In the genomic region with DNA sequence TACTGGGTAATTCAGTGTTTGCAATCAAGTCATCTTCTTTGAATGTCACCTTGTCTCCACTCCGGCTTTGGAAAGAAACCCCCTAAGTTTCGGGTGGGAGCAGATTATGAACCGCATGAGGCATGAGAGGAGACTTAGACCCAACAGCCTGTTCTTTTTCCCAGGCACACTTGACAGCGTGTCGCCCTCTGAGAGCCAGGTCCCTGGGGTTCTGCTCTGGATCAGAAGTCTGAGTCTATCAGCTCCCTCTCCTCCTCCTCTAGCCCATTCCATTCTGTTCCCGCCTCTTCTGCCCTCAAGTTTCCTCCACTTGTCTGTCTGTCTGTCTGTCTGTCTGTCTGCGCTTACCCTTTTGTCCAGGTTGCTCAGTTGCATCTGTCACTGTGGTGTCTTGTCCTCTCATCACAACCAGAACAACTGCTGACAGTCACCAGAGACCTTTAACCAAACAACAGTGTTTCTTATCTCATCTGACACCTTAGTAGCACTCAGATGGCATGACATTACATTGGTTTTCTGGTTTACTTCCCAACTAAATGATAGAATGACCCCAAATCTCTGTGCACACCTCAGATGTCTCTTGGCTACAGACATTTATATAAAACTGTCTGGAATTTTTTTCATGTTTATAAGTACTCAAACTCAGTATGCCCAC, we compare ENCODE assay signal across 19 mouse cellular contexts. TPM values are rescaled to one million over a fixed set of nuclear protein-coding genes. Genes with fewer than 3 reads are reported as not detected.
DNase-seq lines count a peak whose midpoint lies in the region; ATAC-seq and TF ChIP-seq lines count a peak whose summit lies in the region.
"Had no signal": no experiment of that assay in that cellular context is flagged by ENCODE, and none has a peak within 500 bp of the region (broad histone marks: within the 10 kb centered on the region; RNA-seq: fewer than 3 reads in every experiment).

No protein-coding gene starts in this region.

- H3K4me3 ChIP-seq in heart, embryonic 11.5 days (ENCODE audit: low read depth, low read length): no peak overlapping the region
- H3K4me3 ChIP-seq in left cerebral cortex, adult 2 months: no peak overlapping the region
- no peak overlapping the region for H3K4me3 ChIP-seq in liver, embryonic 14.5 days (ENCODE audit: insufficient read depth in 1 of 2, low read depth in 2 of 2, low read length in 2 of 2)
- H3K4me3 ChIP-seq: erythroblast, embryonic 14.5 days; neural tube, embryonic 13.5 days had no signal

- no peak for TF ChIP-seq EP300 in liver, embryonic 14.5 days (IDR thresholded peaks at IDR 0.05; ENCODE audit: low read depth)

- H3K4me1 ChIP-seq in heart, embryonic 11.5 days (ENCODE audit: control insufficient read depth, insufficient read depth, low read length): peaks cover 12% of the 10 kb centered on the region
- peaks cover 6 to 10% of the 10 kb centered on the region in 2 experiments for H3K4me1 ChIP-seq in liver, embryonic 14.5 days (replicated peaks; ENCODE audit: control insufficient read depth in 2 of 2, insufficient read depth in 2 of 2, low read length in 1 of 2)

- H3K27me3 ChIP-seq in heart, embryonic 11.5 days (ENCODE audit: control insufficient read depth, insufficient read depth, low read length): no peaks in the 10 kb centered on the region
- no peaks in the 10 kb centered on the region for H3K27me3 ChIP-seq in liver, embryonic 14.5 days (ENCODE audit: control insufficient read depth, insufficient read depth, low read length)
- H3K27me3 ChIP-seq: neural tube, embryonic 13.5 days had no signal

- no peaks in the 10 kb centered on the region; the same call in 1 of the 2 replicates for H3K36me3 ChIP-seq in heart, embryonic 11.5 days (ENCODE audit: control insufficient read depth, insufficient read depth, low read length)
- no peaks in the 10 kb centered on the region; the same call in none of the 2 replicates for H3K36me3 ChIP-seq in liver, embryonic 14.5 days (replicated peaks; ENCODE audit: control insufficient read depth, insufficient read depth, low read depth)

- 45% methylated on average over 7 of the region's 7 CpGs for whole genome bisulfite sequencing in heart, embryonic 11.5 days (ENCODE audit: insufficient replicate concordance)
- 81% methylated on average over 7 of the region's 7 CpGs for WGBS in liver, embryonic 14.5 days (ENCODE audit: insufficient replicate concordance)

- no peak overlapping the region for H3K9ac ChIP-seq in heart, embryonic 11.5 days (ENCODE audit: low read depth, low read length)
- no peak overlapping the region for H3K9ac ChIP-seq in liver, embryonic 14.5 days (replicated peaks)
- H3K9ac ChIP-seq: neural tube, embryonic 13.5 days had no signal

- H3K9me3 ChIP-seq in heart, embryonic 11.5 days (replicated peaks; ENCODE audit: control insufficient read depth, low read length): no peaks in the 10 kb centered on the region
- H3K9me3 ChIP-seq in liver, embryonic 14.5 days (ENCODE audit: control insufficient read depth, low read length): no peaks in the 10 kb centered on the region
- H3K9me3 ChIP-seq: neural tube, embryonic 13.5 days had no signal

- no peak overlapping the region for H3K4me2 ChIP-seq in heart, embryonic 11.5 days
- no peak overlapping the region for H3K4me2 ChIP-seq in liver, embryonic 14.5 days (ENCODE audit: low read depth)
- H3K4me2 ChIP-seq: neural tube, embryonic 13.5 days had no signal

- H3K27ac ChIP-seq in heart, embryonic 11.5 days (ENCODE audit: low read depth, low read length): 0 out of 2 replicates have a peak overlapping the region, but pooled peaks have one; percentile 4
- peak overlapping the region; percentile 28; the same call in 1 of the 2 replicates for H3K27ac ChIP-seq in left cerebral cortex, adult 2 months
- no peak overlapping the region for H3K27ac ChIP-seq in liver, embryonic 14.5 days
- H3K27ac ChIP-seq: neural tube, embryonic 13.5 days had no signal

- TF ChIP-seq CTCF in left cerebral cortex, adult 2 months (IDR thresholded peaks at IDR 0.05): no peak
- TF ChIP-seq CTCF in liver, embryonic 14.5 days (IDR thresholded peaks at IDR 0.05; ENCODE audit: low read depth): no peak

- intact Hi-C loops in heart, postnatal 25 days (cut with DNase I): no loop called here
- intact Hi-C loops in left cerebral cortex, adult 2 months (cut with DNase I): no loop called here
- intact Hi-C loops in left cerebral cortex, postnatal 10 days (cut with DNase I): loop anchor here (5.0 kb wide), 1 partner anchor 35 kb away; the partner anchor contains the start of gene Arid4a
- intact Hi-C loops in left cerebral cortex, postnatal 36 days (cut with DNase I): no loop called here

- DNase-seq in heart, postnatal 25 days (ENCODE audit: low spot score): no peak
- DNase-seq in left cerebral cortex, adult 2 months (ENCODE audit: extremely low spot score in 1 of 2, low spot score in 2 of 2): no peak
- DNase-seq in left cerebral cortex, postnatal 10 days (ENCODE audit: extremely low spot score in 1 of 2, low spot score in 2 of 2): no peak
- peak; percentile 25 for DNase-seq in c-Kit-positive CD71-positive TER-119-negative erythroid progenitor cells, embryonic 14.5 days (ENCODE audit: low read depth)
- DNase-seq in liver, embryonic 14.5 days (ENCODE audit: low read depth in 3 of 3, low spot score in 3 of 3): no peak
- DNase-seq in urinary bladder, postnatal 36 days (ENCODE audit: low spot score in 2 of 2): no peak
- DNase-seq in left cerebral cortex, postnatal 36 days (ENCODE audit: low spot score in 2 of 2): no peak
- DNase-seq: kidney, adult 9 months; layer of hippocampus, adult 9-11 months; left cerebral cortex, postnatal 4 days; lung, adult 2 months had no signal

- ATAC-seq in heart, embryonic 11.5 days (replicated peaks; ENCODE audit: insufficient number of reproducible peaks, low FRiP score, low TSS enrichment): no peak
- peak; percentile 28; the same call in 1 of the 2 replicates for ATAC-seq in liver, embryonic 14.5 days (ENCODE audit: insufficient read depth)
- ATAC-seq: hindbrain, embryonic 16.5 days had no signal

RNA-seq across cellular contexts. Expression of gene Arid4a, which starts 36.7 kb away (rescaled TPM):
- polyA plus RNA-seq in heart, embryonic 11.5 days (2014; fragmentation: Nextera tagmentation; extraction: Ambion mirVana): 27.1 and 28.8 TPM in 2 replicates
- total RNA-seq in heart, postnatal 25 days (2021): 10 to 100 TPM; 12.0 to 16.7 TPM
- 10 to 100 TPM; 35.2 to 36.4 TPM for total RNA-seq in left cerebral cortex, adult 2 months (2021)
- 10 to 100 TPM; 31.2 to 32.2 TPM for total RNA-seq in left cerebral cortex, postnatal 10 days (2021)
- 2.3 and 4.6 TPM in 2 replicates for polyA plus RNA-seq in liver, embryonic 14.5 days (2012; rRNA removed)
- 17.7 and 19.7 TPM in 2 replicates for polyA plus RNA-seq in liver, embryonic 14.5 days (2014; fragmentation: Nextera tagmentation; extraction: Ambion mirVana)
- total RNA-seq in left cerebral cortex, postnatal 36 days (2021): 10 to 100 TPM; 32.0 to 36.5 TPM

RNA-seq across cellular contexts. Expression of gene Tomm20l, which starts 58.8 kb away (rescaled TPM):
- polyA plus RNA-seq in heart, embryonic 11.5 days (2014; fragmentation: Nextera tagmentation; extraction: Ambion mirVana): 0.44 and 0.63 TPM in 2 replicates
- total RNA-seq in heart, postnatal 25 days (2021): 1 to 10 TPM in 1 of 2 experiments, under 1 TPM in 1; 0.81 to 2.1 TPM
- total RNA-seq in left cerebral cortex, adult 2 months (2021): not detected
- not detected for total RNA-seq in left cerebral cortex, postnatal 10 days (2021)
- not detected in 2 replicates for polyA plus RNA-seq in liver, embryonic 14.5 days (2012; rRNA removed)
- polyA plus RNA-seq in liver, embryonic 14.5 days (2014; fragmentation: Nextera tagmentation; extraction: Ambion mirVana): not detected in 2 replicates
- total RNA-seq in left cerebral cortex, postnatal 36 days (2021): not detected
- total RNA-seq: granulocyte monocyte progenitor cell, adult 5-6 weeks; left cerebral cortex, postnatal 4 days; megakaryocyte, adult 5-6 weeks; midbrain, postnatal 0 days had no signal
- polyA plus RNA-seq: erythroblast, embryonic 14.5 days; hindbrain, embryonic 16.5 days; lung, adult 2 months; midbrain, postnatal 0 days; neural tube, embryonic 13.5 days; stomach, embryonic 14.5 days had no signal
